Mouse (Mus musculus) midbrain, embryonic 13.5 days (tissue): Measurements from ENCODE around the gene Idh3a. TPM values are rescaled to one million over a fixed set of nuclear protein-coding genes. Genes with fewer than 3 reads are reported as not detected.

Source experiments
- polyA plus RNA-seq: library from polyadenylated mRNA; unstranded; fragments of >200 nt; fragmentation: Nextera tagmentation; extraction: Ambion mirVana; gene quantifications from 2 replicates; pipeline ENCODE4 v1.2.1, GENCODE M21; 2015

Idh3a gene
- polyA plus RNA-seq, 1 experiment from 2014 or later, result 109 TPM

Other genes starting within 250 kb of the Idh3a start
- gene Dmxl2, start 84.7 kb upstream of the Idh3a start, polyA plus RNA-seq, result 36.5 and 38.8 TPM in 2 replicates
- not detected in 2 replicates for gene Sh2d7, start 47.4 kb upstream of the Idh3a start, polyA plus RNA-seq
- gene Cib2, start 26.1 kb upstream of the Idh3a start, polyA plus RNA-seq, result 27.8 and 28.5 TPM in 2 replicates
- 8.8 and 12.2 TPM in 2 replicates for gene Acsbg1, start 75.5 kb downstream of the Idh3a start, polyA plus RNA-seq
- gene Dnaja4, start 112.5 kb downstream of the Idh3a start, polyA plus RNA-seq, result 2.9 and 3.0 TPM in 2 replicates
- gene Wdr61, start 148.2 kb downstream of the Idh3a start, polyA plus RNA-seq, result 119 and 120 TPM in 2 replicates
- gene Crabp1, start 178.4 kb downstream of the Idh3a start, polyA plus RNA-seq, result 83.3 and 117 TPM in 2 replicates